Mouse (Mus musculus): ENCODE measurements around the gene Csnk2a2.

DNA sequence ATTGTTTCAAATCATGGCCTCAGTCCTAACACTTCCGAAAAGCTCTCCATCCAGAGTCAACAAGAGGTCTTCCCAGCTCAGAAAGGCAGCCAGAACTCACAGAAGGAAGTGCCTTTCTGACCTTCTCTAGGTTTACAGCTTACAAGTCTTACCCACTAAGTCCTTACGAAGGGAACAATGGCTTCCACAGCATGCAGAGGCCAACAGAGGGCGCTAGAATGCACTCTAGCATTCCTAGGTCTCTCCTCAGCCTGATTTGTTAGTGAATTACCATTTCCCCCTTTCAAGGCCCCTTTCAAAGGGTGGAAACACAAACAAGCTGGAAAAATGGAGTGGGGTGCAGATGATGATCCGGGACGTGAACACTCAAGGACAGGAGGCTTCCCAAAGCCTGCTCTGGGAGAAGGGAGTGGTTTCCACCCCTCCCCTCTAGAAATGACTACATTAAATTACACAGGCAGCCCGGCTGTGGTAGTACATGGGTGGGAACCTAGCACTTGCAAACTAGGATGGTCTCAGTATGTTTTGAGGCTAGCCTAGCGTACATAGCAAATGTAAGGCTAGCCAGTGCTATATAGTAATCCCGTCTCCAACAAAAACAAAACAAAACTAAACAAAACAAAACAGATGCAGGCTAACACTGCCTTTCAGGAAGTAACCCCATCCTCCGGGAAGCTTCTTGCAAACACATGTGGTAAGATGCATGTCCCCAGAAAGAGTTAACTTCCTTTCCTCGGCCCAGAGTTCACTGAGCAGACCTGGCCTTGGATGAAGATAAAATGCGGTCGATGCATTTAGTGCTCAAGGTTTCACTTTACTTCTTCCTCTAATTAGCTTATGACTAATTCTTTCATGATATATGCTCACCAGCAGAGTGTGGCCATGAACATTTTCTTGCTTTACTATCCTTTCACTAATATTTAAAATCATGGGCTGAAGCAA is 62.0 kb downstream of the Csnk2a2 start:
- TF ChIP-seq CTCF (IDR thresholded peaks at IDR 0.05; ENCODE audit: control insufficient read depth, insufficient read depth, low read length) (peak; percentile 76), POLR2A (IDR thresholded peaks at IDR 0.05; ENCODE audit: borderline replicate concordance, control insufficient read depth, low read depth, low read length) (no peak)
